Mouse (Mus musculus): ENCODE data around the gene Ttc41.

GRCm38 (mm10) chr10:86735036-86735435, 29.4 kb downstream of the Ttc41 start:
- TF ChIP-seq CTCF (IDR thresholded peaks at IDR 0.05; ENCODE audit: extremely low read depth, insufficient read length, insufficient replicate concordance, low read depth, low read length) (no peak), POLR2A (IDR thresholded peaks at IDR 0.05; ENCODE audit: low read depth, low read length) (no peak)

Data from small intestine, adult 2 months (tissue).